Mouse (Mus musculus) layer of hippocampus, postnatal 14 days (tissue): ENCODE data around the gene Rfxank. TPM values are rescaled to one million over a fixed set of nuclear protein-coding genes. Genes with fewer than 3 reads are reported as not detected.

Experiments used
- DNase-seq, 2 experiments: peaks; one replicate each; pipeline ENCODE4 v3.0.0; 2021 to 2022; ENCODE audit warnings: low spot score in 2 of 2, mixed read lengths in 1 of 2
- total RNA-seq, 2 experiments: library from RNA; stranded (reverse); gene quantifications; 2 replicates each; pipeline ENCODE4 v1.2.3; 2021

The Rfxank gene
- total RNA-seq, 2 experiments from 2014 or later = 9.9 to 12.6 TPM

DNA sequence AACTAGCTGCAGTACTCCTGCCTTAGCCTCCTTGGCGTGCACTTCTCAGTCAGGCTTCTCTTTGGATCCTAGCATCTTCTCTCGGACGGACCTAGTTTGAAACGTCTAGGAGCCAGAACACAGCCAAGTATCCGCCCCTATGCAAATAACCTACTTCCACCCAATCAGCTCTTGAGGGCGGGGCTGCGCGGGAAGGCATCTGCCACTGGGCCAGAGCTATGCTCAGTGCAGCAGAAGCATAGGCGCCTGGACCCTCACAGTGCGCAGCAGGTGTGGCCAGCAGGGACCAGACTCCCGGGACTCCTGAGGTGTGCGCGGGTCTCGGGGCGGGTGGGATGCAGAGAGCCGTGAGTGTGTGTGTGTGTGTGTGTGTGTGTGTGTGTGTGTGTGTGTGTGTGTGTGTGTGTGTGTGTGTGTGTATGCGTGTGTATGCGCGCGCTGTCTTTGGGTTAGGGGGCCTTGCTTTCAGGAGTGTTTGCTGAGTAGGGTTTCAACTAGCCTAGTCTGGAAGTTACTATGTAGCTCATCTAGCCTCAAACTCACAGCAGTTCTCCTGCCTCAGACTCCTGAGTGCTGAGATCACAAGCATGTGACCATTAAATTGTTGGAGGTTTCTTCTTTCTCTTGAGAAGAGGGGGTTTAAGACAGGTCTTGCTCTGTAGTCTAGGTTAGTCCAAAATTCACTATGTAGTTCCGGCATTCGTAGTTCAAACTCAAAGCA lies 13.7 kb upstream of the Rfxank start:
- peak; percentile 30 to 57 for DNase-seq

GRCm38 (mm10) chr8:70150158-70150557 lies 11.2 kb upstream of the Rfxank start:
- DNase-seq = no peak

DNA sequence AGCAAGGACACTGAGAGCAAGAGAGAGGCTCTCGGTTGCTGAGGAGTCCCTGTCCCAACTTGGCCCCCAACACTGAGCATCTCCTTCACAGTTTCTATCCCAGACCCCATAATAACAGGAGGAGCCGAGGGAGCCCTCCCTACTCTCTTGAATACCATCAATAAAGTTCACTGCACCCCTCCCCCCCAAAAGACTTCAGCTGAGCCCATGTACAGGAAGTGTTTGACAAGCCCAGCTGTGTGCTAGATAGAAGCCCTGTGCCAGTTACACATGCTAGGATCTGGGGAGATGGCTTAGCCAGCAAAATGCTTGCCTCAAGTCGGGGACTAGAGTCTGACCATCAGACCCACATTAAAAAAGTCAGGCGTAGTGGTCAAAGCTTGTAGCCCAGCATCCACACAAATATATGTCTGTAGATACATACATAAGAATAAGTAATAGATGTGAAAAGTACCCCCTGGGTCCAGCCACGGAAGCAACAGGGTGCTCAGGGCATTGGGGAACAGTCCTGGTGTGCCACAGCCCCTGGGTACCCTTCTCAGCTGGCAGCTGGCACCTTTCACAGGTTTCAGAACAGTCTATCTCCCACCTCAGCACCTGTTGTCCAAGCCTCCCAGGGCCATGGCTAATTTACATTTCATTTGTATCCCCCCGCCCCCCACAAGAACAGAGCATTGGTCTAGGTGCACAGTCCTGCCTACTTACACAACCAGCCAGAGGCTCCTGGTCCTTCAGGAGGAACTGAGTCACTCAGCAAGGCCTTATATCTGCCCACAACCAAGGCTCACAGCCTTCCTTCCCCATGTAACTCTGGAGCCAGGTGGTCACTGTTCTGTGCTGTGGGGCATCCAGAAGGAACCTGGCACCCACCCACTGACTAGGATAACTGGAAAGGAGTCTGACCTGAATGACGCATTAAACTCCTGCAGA lies 9.0 kb upstream of the Rfxank start:
- DNase-seq = no peak

- no peak for DNase-seq
Measured at GRCm38 (mm10) chr8:70139981-70140380, 1.0 kb upstream of the Rfxank start.

GRCm38 (mm10) chr8:70137890-70138289 lies 1.1 kb downstream of the Rfxank start:
- DNase-seq = no peak

GRCm38 (mm10) chr8:70136591-70136990 lies 2.4 kb downstream of the Rfxank start:
- DNase-seq = no peak

DNA sequence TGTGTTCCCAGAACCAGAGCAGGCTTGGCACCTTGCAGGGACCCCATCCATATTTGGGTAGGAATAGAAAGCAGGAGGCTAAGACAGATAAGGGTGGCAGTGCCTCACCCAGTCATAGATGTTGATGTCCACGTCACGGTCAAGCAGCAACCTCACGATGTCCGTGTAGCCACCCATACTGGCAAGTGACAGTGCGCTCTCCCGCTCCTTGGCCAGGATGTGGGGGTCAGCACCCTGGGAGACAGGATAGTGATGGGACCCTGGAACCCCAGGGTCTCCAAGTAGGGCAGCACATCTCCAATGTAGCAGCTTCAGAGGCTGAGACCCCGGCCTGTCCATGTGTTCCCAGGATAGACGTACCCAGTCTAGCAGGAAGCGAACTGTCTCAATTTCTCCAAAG lies 4.0 kb downstream of the Rfxank start:
- no peak for DNase-seq

- DNase-seq = no peak
Measured at GRCm38 (mm10) chr8:70134086-70134485, 4.9 kb downstream of the Rfxank start.

- peak; percentile 69 to 81 for DNase-seq
Measured at GRCm38 (mm10) chr8:70131166-70131883, 7.6 kb downstream of the Rfxank start, which contains the start of gene Nr2c2ap. Nr2c2ap (plus strand) TSS chr8:70131333.

DNA sequence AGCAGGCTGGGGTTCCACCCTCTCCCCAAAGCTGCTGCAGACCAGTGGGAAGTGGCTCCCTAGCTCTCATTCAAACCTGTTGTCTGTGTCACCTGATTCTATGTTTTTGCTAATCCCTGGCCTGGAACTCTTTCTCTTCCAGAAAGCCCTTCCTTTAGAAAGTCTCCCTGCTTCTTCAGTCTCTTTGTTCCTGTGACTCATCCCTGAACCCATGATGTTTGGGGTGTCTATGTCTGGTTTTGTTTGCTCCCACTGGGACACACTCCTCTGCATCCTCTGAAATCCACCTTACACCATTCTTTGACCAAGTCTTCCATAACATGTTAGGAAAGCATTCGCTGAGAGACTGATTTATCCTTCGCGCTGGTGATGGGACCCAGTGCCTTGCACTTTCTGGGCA lies 8.9 kb downstream of the Rfxank start:
- no peak for DNase-seq

- peak; percentile 76 to 90 for DNase-seq
Measured at GRCm38 (mm10) chr8:70129309-70129952, 9.5 kb downstream of the Rfxank start.

GRCm38 (mm10) chr8:70128435-70128834 lies 10.5 kb downstream of the Rfxank start:
- peak; percentile 66 to 85 for DNase-seq

- no peak for DNase-seq
Measured at GRCm38 (mm10) chr8:70124992-70125391, 14.0 kb downstream of the Rfxank start.

GRCm38 (mm10) chr8:70122863-70123262 lies 16.1 kb downstream of the Rfxank start:
- DNase-seq = no peak

DNA sequence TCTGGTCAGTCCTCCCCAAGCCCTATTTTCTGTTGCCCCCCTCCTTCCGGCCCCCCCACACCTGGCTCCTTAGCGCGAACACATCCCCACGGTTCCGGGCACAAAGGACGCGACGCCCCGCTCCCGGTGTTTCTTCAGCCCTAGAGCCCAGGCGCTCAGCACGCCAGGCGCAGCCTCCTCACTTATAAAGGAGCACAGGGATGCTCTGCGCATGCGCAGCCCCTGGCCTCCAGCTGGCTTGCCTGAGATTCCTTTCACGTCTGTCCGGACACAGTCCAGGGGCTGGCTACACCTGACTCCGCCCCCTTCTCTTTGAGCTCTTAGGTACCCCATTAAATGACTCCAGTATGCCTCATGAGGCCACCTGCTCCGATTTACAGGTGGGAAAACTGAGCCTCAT lies 18.3 kb downstream of the Rfxank start, which contains the start of gene Ncan:
TSS of gene Ncan (minus strand) at position 207 of the 400 bp plus-strand sequence.
- DNase-seq = peak; percentile 92 to 93

- peak; percentile 55 to 78 for DNase-seq
Measured at GRCm38 (mm10) chr8:70118726-70119700, 19.9 kb downstream of the Rfxank start.

- no peak for DNase-seq
Measured at GRCm38 (mm10) chr8:70117611-70118010, 21.3 kb downstream of the Rfxank start.

GRCm38 (mm10) chr8:70114892-70115291 lies 24.1 kb downstream of the Rfxank start:
- no peak for DNase-seq

- DNase-seq = no peak
Measured at GRCm38 (mm10) chr8:70114488-70114887, 24.5 kb downstream of the Rfxank start.
